Mouse (Mus musculus) kidney, postnatal 0 days (tissue): ENCODE measurements at regions not wholly inside any gene's neighbourhood (a gene's known extent, or its start where the extent isn't known, plus 50 kb on each side); places are given as distances from the start of the nearest gene placed in this dataset.

Experiments
- ATAC-seq: fragments of 200-750 bp; cut with Nextera tagmentation; replicated peaks from 2 replicates; pipeline ENCODE4 v1.8.0; 2017; ENCODE audit warnings: low read depth, moderate number of reproducible peaks, moderate TSS enrichment, moderate library complexity; ENCODE audit not compliant: low FRiP score
- DNase-seq: peaks from one replicate; pipeline ENCODE4 v3.0.0-alpha.2; 2016; ENCODE audit warnings: low spot score
- H3K27ac ChIP-seq: fragments of 300-500 bp; sonication (generic); 2 replicates; pipeline ENCODE4 v1.5.1; 2014; ENCODE audit warnings: mild to moderate bottlenecking
- H3K27me3 ChIP-seq: fragments of 300-500 bp; sonication (generic); 2 replicates; pipeline ENCODE4 v1.6.1; 2014; ENCODE audit warnings: low read length, mixed read lengths; ENCODE audit not compliant: insufficient read depth
- H3K36me3 ChIP-seq: fragments of 300-500 bp; sonication (generic); 2 replicates; pipeline ENCODE4 v1.6.1; 2014; ENCODE audit warnings: low read length, mixed read lengths; ENCODE audit not compliant: insufficient read depth
- H3K4me1 ChIP-seq: fragments of 300-500 bp; sonication (generic); replicated peaks from 2 replicates; pipeline ENCODE4 v1.6.1; 2014; ENCODE audit warnings: antibody characterized with exemption, low read length, mixed read lengths; ENCODE audit not compliant: insufficient read depth
- H3K4me2 ChIP-seq: fragments of 300-500 bp; sonication (generic); 2 replicates; pipeline ENCODE4 v1.6.1; 2014; ENCODE audit warnings: mild to moderate bottlenecking, low read length, moderate library complexity, mixed read lengths
- H3K4me3 ChIP-seq: fragments of 300-500 bp; sonication (generic); replicated peaks from 2 replicates; pipeline ENCODE4 v1.5.1; 2014; ENCODE audit warnings: low read depth, low read length
- H3K9ac ChIP-seq: fragments of 300-500 bp; sonication (generic); 2 replicates; pipeline ENCODE4 v1.6.1; 2014; ENCODE audit warnings: low read depth, low read length
- H3K9me3 ChIP-seq: fragments of 300-500 bp; sonication (generic); replicated peaks from 2 replicates; pipeline ENCODE4 v1.6.1; 2016; ENCODE audit warnings: low read length, inconsistent platforms, mixed read lengths
- CTCF ChIP-seq: IDR thresholded peaks from 2 replicates; pipeline ENCODE4 v1.5.1; 2016; ENCODE audit warnings: antibody characterized with exemption, low read depth, mild to moderate bottlenecking, moderate library complexity
- WGBS: fragments of 180-500 bp; shearing (Covaris S2); extraction: QIAGEN DNeasy Blood & Tissue Kit; methylation state at CpG from one replicate; pipeline ENCODE4 v1.1.7; 2014; 5-methylcytosine and 5-hydroxymethylcytosine counted together

DNA sequence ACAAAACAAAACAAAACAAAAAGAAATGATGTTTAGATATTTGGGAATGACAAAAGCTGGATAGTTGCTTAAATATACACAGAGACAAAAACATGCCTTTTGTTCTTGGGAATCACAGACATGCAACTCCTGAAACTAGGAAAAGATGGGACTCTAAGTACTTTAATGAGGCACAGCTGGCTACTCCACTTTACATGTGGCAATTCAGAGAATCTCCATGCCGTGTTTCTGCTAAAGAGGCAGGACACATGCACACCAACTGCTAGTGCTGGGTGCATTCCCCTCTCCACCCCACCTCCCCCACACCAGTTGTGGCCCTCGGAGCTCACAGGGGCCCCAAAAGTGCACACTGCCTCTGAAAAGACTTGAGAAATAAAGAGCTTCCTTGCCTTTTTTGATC, 58.6 kb upstream of the Tsc22d1 start:
- DNase-seq = no peak
- H3K4me3 ChIP-seq = no peak overlapping the region
- H3K27me3 ChIP-seq = no peaks in the 10 kb centered on the region
- H3K4me2 ChIP-seq = no peak overlapping the region
- H3K36me3 ChIP-seq = no peaks in the 10 kb centered on the region
- H3K4me1 ChIP-seq = no peaks in the 10 kb centered on the region
- H3K9me3 ChIP-seq = no peaks in the 10 kb centered on the region
- ATAC-seq = no peak
- no peak overlapping the region for H3K27ac ChIP-seq
- no peak for TF ChIP-seq CTCF
- H3K9ac ChIP-seq = no peak overlapping the region
- WGBS = 49% methylated on average over 2 of the region's 2 CpGs

- no peak for DNase-seq
- H3K9ac ChIP-seq = no peak overlapping the region
- WGBS = 87% methylated on average over 11 of the region's 11 CpGs
- H3K4me2 ChIP-seq = no peak overlapping the region
- H3K4me3 ChIP-seq = no peak overlapping the region
- no peaks in the 10 kb centered on the region for H3K9me3 ChIP-seq
- H3K4me1 ChIP-seq = no peaks in the 10 kb centered on the region
- H3K27me3 ChIP-seq = no peaks in the 10 kb centered on the region
- no peak for TF ChIP-seq CTCF
- H3K27ac ChIP-seq = no peak overlapping the region
- ATAC-seq = no peak
- no peaks in the 10 kb centered on the region for H3K36me3 ChIP-seq
Measured at GRCm38 (mm10) chr14:76359837-76360410, 54.8 kb upstream of the Tsc22d1 start.

GRCm38 (mm10) chr14:76364034-76364433, 50.7 kb upstream of the Tsc22d1 start:
- 92% methylated on average over 4 of the region's 4 CpGs for WGBS
- Histone ChIP-seq H3K36me3 (no peaks in the 10 kb centered on the region), H3K27ac (no peak overlapping the region), H3K27me3 (no peaks in the 10 kb centered on the region), H3K4me2 (no peak overlapping the region), H3K9ac (no peak overlapping the region), H3K9me3 (no peaks in the 10 kb centered on the region), H3K4me3 (no peak overlapping the region), H3K4me1 (no peaks in the 10 kb centered on the region)
- ATAC-seq (no peak), DNase-seq (no peak)
- TF ChIP-seq CTCF = no peak
